Mouse (Mus musculus): ENCODE results near the gene Rtn1.
A peak's percentile ranks its signal among the peaks of the same experiment; 100 is the strongest.

Rtn1 gene

GRCm38 (mm10) chr12:72408954-72409353 is at the start of gene Rtn1:
Rtn1 (minus strand) TSS chr12:72409054.
- DNase-seq, result no peak

GRCm38 (mm10) chr12:72453941-72454340 is 45.1 kb upstream of the Rtn1 start:
- no peak for DNase-seq

GRCm38 (mm10) chr12:72441839-72442576 is 33.2 kb upstream of the Rtn1 start, which contains the start of gene Lrrc9:
Lrrc9 (plus strand) TSS chr12:72441866.
- DNase-seq, result peak; percentile 26 to 28

GRCm38 (mm10) chr12:72438961-72439480 is 30.2 kb upstream of the Rtn1 start:
- DNase-seq, result no peak

- DNase-seq, result no peak
These were observed 29.0 kb upstream of the Rtn1 start for GRCm38 (mm10) chr12:72437676-72438341.

GRCm38 (mm10) chr12:72433241-72433865 is 24.5 kb upstream of the Rtn1 start:
- no peak for DNase-seq

GRCm38 (mm10) chr12:72432209-72432608 is 23.4 kb upstream of the Rtn1 start:
- DNase-seq, result no peak

- DNase-seq, result peak; percentile 15 to 16
These were observed 18.9 kb upstream of the Rtn1 start for GRCm38 (mm10) chr12:72427722-72428126.

- no peak for DNase-seq
These were observed 13.8 kb upstream of the Rtn1 start for GRCm38 (mm10) chr12:72422681-72423080.

- no peak for DNase-seq
These were observed 8.9 kb upstream of the Rtn1 start for GRCm38 (mm10) chr12:72417762-72418161.

GRCm38 (mm10) chr12:72408111-72408891 is 553 bp downstream of the Rtn1 start:
- peak in 1 of 2 experiments; percentile 3 for DNase-seq

GRCm38 (mm10) chr12:72407721-72408110 is 1.1 kb downstream of the Rtn1 start:
- DNase-seq, result no peak

- DNase-seq, result no peak
These were observed 1.7 kb downstream of the Rtn1 start for GRCm38 (mm10) chr12:72407146-72407545.

- no peak for DNase-seq
These were observed 3.8 kb downstream of the Rtn1 start for GRCm38 (mm10) chr12:72405031-72405430.

- no peak for DNase-seq
These were observed 15.6 kb downstream of the Rtn1 start for GRCm38 (mm10) chr12:72393046-72393805.

- DNase-seq, result no peak
These were observed 18.5 kb downstream of the Rtn1 start for GRCm38 (mm10) chr12:72390346-72390745.

GRCm38 (mm10) chr12:72389377-72390103 is 19.3 kb downstream of the Rtn1 start:
- no peak for DNase-seq

GRCm38 (mm10) chr12:72388835-72389234 is 20.0 kb downstream of the Rtn1 start:
- no peak for DNase-seq

- no peak for DNase-seq
These were observed 20.7 kb downstream of the Rtn1 start for GRCm38 (mm10) chr12:72388135-72388534.

- no peak for DNase-seq
These were observed 32.5 kb downstream of the Rtn1 start for GRCm38 (mm10) chr12:72376309-72376708.

GRCm38 (mm10) chr12:72374823-72375225 is 34.0 kb downstream of the Rtn1 start:
- DNase-seq, result no peak

All from thymus, adult 18-20 months (tissue).